Mouse (Mus musculus) MEL (cell line): ENCODE data around the gene Ccdc57.
A peak's percentile ranks its signal among the peaks of the same experiment; 100 is the strongest.

Source experiments
- CTCF ChIP-seq, 3 experiments: IDR thresholded peaks in 2 of 3; conservative IDR thresholded peaks in 1 of 3; 2 replicates each; pipeline ENCODE4 v1.5.1; 2011 to 2012; ENCODE audit warnings: low read length in 3 of 3, low read depth in 2 of 3, mild to moderate bottlenecking in 2 of 3, improper control_type of control experiment in 1 of 3, inconsistent platforms in 1 of 3, mixed read lengths in 1 of 3, moderate library complexity in 1 of 3; ENCODE audit not compliant: control insufficient read depth in 1 of 3, insufficient read depth in 1 of 3, poor library complexity in 1 of 3, severe bottlenecking in 1 of 3
- KAT2A ChIP-seq: conservative IDR thresholded peaks from 2 replicates; pipeline ENCODE4 v1.6.1; 2012; ENCODE audit warnings: low read depth, low read length, improper control_type of control experiment, inconsistent platforms
- MXI1 ChIP-seq: IDR thresholded peaks from 2 replicates; pipeline ENCODE4 v1.6.1; 2011; ENCODE audit warnings: mild to moderate bottlenecking, low read depth, low read length, improper control_type of control experiment
- NELFE ChIP-seq: IDR thresholded peaks from 2 replicates; pipeline ENCODE4 v1.6.1; 2011; ENCODE audit warnings: low read depth, low read length, improper control_type of control experiment
- POLR2A ChIP-seq, 2 experiments: IDR thresholded peaks; 2 replicates each; pipeline ENCODE4 v1.6.1; 2011 to 2012; ENCODE audit warnings: low read length in 2 of 2, mild to moderate bottlenecking in 2 of 2, control low read depth in 1 of 2, improper control_type of control experiment in 1 of 2, low read depth in 1 of 2, moderate library complexity in 1 of 2; ENCODE audit not compliant: control insufficient read depth in 1 of 2, insufficient read depth in 1 of 2, poor library complexity in 1 of 2
- TCF12 ChIP-seq: IDR thresholded peaks from 2 replicates; pipeline ENCODE4 v1.6.1; 2014; ENCODE audit warnings: low read depth, mild to moderate bottlenecking, inconsistent platforms, low read length, improper control_type of control experiment, moderate library complexity
- ZNF384 ChIP-seq: IDR thresholded peaks from 2 replicates; pipeline ENCODE4 v1.6.1; 2012; ENCODE audit warnings: low read depth, mild to moderate bottlenecking, inconsistent platforms, low read length, improper control_type of control experiment

- TF ChIP-seq ZNF384 = no peak
- TF ChIP-seq NELFE = peak; percentile 98
- TF ChIP-seq TCF12 = peak; percentile 80; the same call in 1 of the 2 replicates
- peak; percentile 96 to 99 for TF ChIP-seq POLR2A (IDR thresholded peaks at IDR 0.05; ENCODE audit: control insufficient read depth in 1 of 2, insufficient read depth in 1 of 2, low read depth in 1 of 2, low read length in 2 of 2, poor library complexity in 1 of 2)
- TF ChIP-seq MXI1 = peak; percentile 90
- TF ChIP-seq CTCF (IDR thresholded peaks at IDR 0.05 in 2 of 3, conservative IDR thresholded peaks at IDR 0.05 in 1 of 3; ENCODE audit: control insufficient read depth in 1 of 3, insufficient read depth in 1 of 3, low read depth in 2 of 3, low read length in 3 of 3, poor library complexity in 1 of 3, severe bottlenecking in 1 of 3) = peak in 2 of 3 experiments; percentile 49 to 59; a peak in 4 of 6 replicates
- no peak; the same call in 1 of the 2 replicates for TF ChIP-seq KAT2A
Measured at GRCm38 (mm10) chr11:120823956-120824786, 108.5 kb downstream of the Ccdc57 start, which contains the start of gene Fasn.
